In genomic region chr10:7122294-7122693, GRCm38 (mm10) we compare ENCODE assay signal across 18 mouse cellular contexts.
A peak's percentile ranks its signal among the peaks of the same experiment; 100 is the strongest.
DNase-seq lines count a peak whose midpoint lies in the region.
"Had no signal": no experiment of that assay in that cellular context is flagged by ENCODE, and none has a peak within 500 bp of the region (broad histone marks: within the 10 kb centered on the region; RNA-seq: fewer than 3 reads in every experiment).

No protein-coding gene starts in this region.

- peak; percentile 35 for DNase-seq in adrenal gland, postnatal 10 days
- DNase-seq in adrenal gland, adult 18-20 months (ENCODE audit: low spot score in 2 of 2) = no peak
- peak; percentile 94 for DNase-seq in heart, adult 11 months
- DNase-seq in heart, postnatal 4 days = no peak
- DNase-seq in 3134 (ENCODE audit: extremely low read depth, insufficient read length, low spot score) (peak; percentile 62), adipocyte (ENCODE audit: low spot score) (peak; percentile 45)
- no peak for DNase-seq in left cerebral cortex, postnatal 4 days
- DNase-seq in layer of hippocampus, postnatal 10 days (ENCODE audit: low spot score in 2 of 2) = no peak
- DNase-seq: cerebellum, adult 9-10 months; cerebellum, postnatal 36 days; embryo, embryonic 11 days; gastrocnemius, postnatal 14 days; kidney, adult 18-20 months; kidney, postnatal 4 days; layer of hippocampus, postnatal 36 days; liver; lung, embryonic 14.5 days; lung, postnatal 4 days had no signal

- intact Hi-C loops in left cerebral cortex, postnatal 4 days (cut with DNase I) = no loop called here

Comparison
In these comparisons a context has a peak if more than half of its experiments do, and no peak if none do; other contexts are left out.
1. DNase-seq: peak in adrenal gland, postnatal 10 days (single experiment), heart, adult 11 months (single experiment), 3134 (single experiment) and adipocyte (single experiment); none in adrenal gland, adult 18-20 months (0 of 2), heart, postnatal 4 days (single experiment), left cerebral cortex, postnatal 4 days (single experiment) and layer of hippocampus, postnatal 10 days (0 of 2).